Mouse (Mus musculus) T-helper 2 cell (primary cell): ENCODE results near the gene Eogt.

Experiments
- in situ Hi-C: fragments of 300-600 bp; cut with MboI, MseI; formaldehyde crosslinking; loops from one replicate; pipeline ENCODE4 v1.15.1; 2025; ENCODE audit warnings: high pct_unique_total_duplicates

The Eogt gene

DNA sequence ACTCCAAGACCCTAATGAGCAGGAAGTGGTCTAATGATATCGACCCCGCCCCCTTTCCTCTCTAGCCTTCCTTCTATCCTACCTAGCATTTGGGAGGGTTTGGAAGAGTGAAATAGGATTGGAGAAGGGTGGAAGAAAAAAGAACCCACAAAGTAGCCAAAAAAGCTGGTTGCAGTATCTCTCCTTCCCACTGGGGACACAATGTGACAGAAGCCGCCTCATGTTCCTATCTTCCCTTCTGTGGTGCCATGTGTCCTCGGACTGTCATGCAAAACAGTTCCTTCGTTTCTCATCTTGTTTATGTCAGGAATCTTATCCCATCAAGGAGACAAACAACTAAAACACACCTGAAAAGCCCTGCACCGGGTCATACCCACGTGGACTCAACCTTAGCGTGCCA is 42.9 kb downstream of the Eogt start:
- in situ Hi-C loops = no loop called here

DNA sequence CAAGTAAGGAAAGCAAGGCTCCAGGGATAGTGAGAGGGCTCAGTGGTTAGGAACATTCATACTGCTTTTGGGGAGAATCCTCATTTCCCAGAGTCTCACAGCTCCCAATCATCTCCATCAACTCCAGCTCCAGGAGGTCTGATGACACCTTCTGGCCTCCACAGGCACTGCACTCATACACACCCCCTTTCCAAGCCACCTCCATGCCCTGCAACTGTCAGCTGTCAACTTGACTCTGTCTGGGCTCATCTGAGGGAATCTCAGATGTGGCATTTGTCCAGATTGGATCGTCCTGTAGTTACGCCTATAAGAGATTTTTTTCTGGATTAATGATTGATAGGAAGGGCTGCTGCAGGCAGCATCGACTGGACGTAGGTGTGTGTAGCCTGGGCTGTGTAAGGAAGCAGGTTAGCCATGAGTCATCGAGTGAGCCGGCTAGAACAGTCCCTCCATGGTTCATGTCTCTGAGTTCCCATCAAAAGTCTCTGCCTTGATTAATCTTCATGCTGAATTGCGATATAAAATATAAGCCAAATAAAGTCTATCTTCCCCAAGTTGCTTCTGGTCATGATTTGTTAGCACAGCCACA is 44.6 kb downstream of the Eogt start:
- in situ Hi-C loops = no loop called here

DNA sequence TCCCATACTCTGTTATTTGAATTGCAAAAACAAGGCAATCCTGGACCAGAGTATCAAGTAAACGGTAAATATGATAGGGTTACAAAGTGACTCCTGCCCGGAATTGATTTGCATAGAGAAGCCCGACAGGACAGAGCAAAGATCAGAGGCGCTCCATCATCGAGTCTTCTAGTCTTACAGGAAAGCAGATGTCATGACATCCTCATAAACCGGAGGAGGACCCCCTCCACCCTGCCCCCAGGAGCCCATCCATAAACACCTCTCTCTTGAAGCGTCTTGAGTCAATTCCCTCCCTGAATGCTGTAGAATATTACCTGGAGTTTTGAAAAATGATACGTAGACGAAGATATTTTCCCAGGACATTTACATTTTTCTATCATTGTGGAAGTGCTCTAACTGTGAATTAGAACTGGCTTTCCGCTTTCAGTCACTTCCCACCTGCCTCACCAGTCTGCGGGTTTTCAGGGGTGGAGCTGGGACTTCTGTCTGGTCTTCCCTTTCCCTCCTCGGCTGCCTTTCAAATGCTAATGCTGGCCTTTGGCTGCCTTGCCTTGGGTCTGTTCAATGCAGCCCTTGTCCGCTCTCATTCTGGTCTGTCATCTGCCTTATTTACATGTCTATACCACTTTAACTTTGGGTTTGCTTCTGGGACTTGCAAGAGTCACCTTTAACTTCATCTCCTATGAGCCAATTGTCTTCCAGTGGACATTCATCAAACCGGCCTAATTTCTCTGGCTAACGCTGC is 46.9 kb downstream of the Eogt start:
- in situ Hi-C loops = no loop called here

GRCm38 (mm10) chr6:97101190-97101957 is 47.6 kb downstream of the Eogt start:
- in situ Hi-C loops = no loop called here

GRCm38 (mm10) chr6:97082336-97082735 is 66.6 kb downstream of the Eogt start:
- in situ Hi-C loops = no loop called here

DNA sequence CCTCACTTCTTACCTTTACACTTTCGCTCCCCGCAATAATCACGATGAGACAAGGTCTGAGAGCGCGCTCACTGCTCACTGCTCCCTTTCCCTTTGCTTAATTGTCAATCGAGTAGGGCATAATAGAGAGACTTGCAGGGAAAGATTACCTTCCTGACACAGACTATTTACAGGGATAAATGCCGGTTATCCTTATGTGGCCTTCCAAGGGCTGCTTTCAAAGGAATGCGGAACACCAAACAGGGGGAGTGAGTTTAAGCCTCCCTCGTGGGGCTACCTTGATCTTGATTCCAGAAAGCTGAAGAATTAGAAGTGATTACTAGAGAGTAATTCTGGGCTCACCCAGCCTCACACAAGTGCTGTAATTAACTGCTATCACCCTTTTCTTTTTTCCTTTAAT is 69.0 kb downstream of the Eogt start:
- in situ Hi-C loops = no loop called here

DNA sequence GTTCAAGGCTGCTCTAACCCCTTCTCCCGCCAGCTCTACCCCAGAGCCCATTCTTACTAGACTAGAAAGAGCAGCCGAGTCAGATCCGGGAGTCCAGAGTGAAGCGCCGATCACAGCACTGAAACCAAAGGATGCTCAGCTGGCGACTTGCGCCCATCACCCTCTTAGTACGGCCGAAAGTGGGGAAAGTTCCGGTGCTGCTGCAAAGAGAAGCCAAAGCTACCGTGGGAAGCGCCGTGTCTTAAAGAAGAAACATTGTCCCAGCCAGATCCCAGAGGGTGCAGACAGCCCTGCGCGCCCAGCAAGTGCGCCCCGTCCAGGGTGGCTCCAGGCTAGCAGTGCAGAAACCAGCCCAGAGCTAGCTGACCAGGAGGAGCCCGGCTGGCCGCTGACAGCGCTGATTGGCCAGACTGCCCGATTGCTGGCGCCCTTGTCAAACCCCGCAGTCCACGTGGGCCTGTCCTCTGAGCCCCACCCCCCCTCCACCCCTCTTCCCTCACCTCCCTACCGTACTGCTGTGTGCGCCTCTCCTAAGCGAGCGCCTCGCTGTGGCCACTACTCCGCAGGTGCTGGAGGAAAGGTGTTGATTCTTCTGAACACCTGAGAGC is 88.8 kb downstream of the Eogt start, which contains the start of gene Fam19a4:
Fam19a4 (minus strand) TSS at position 340 of the 608 bp plus-strand sequence.
- in situ Hi-C loops = no loop called here
